Mouse (Mus musculus) midbrain, embryonic 12.5 days (tissue): ENCODE results near the gene Gm5737. TPM values are rescaled to one million over a fixed set of nuclear protein-coding genes. Genes with fewer than 3 reads are reported as not detected.

Experiments used
- ATAC-seq: fragments of 200-750 bp; cut with Nextera tagmentation; 2 replicates; pipeline ENCODE4 v1.8.0; 2017; ENCODE audit warnings: low read depth, moderate TSS enrichment, moderate library complexity; ENCODE audit not compliant: low FRiP score
- H3K27ac ChIP-seq: fragments of 300-500 bp; sonication (generic); replicated peaks from 2 replicates; pipeline ENCODE4 v1.5.1; 2016; ENCODE audit warnings: mild to moderate bottlenecking
- H3K27me3 ChIP-seq: fragments of 300-500 bp; sonication (generic); 2 replicates; pipeline ENCODE4 v1.6.1; 2016; ENCODE audit warnings: mild to moderate bottlenecking
- H3K36me3 ChIP-seq: fragments of 300-500 bp; sonication (generic); 2 replicates; pipeline ENCODE4 v1.6.1; 2016
- H3K4me1 ChIP-seq: fragments of 300-500 bp; sonication (generic); 2 replicates; pipeline ENCODE4 v1.6.1; 2016
- H3K4me2 ChIP-seq: fragments of 300-500 bp; sonication (generic); replicated peaks from 2 replicates; pipeline ENCODE4 v1.6.1; 2016; ENCODE audit warnings: mild to moderate bottlenecking, moderate library complexity
- H3K4me3 ChIP-seq: fragments of 300-500 bp; sonication (generic); 2 replicates; pipeline ENCODE4 v1.5.1; 2016; ENCODE audit warnings: mild to moderate bottlenecking
- H3K9ac ChIP-seq: fragments of 300-500 bp; sonication (generic); replicated peaks from 2 replicates; pipeline ENCODE4 v1.6.1; 2016; ENCODE audit warnings: mild to moderate bottlenecking, moderate library complexity
- H3K9me3 ChIP-seq: fragments of 300-500 bp; sonication (generic); 2 replicates; pipeline ENCODE4 v1.6.1; 2016; ENCODE audit warnings: mild to moderate bottlenecking
- WGBS: fragments of 180-500 bp; shearing (Covaris S2); methylation state at CpG from one replicate; pipeline ENCODE4 v1.1.7; 2016; 5-methylcytosine and 5-hydroxymethylcytosine counted together
- polyA plus RNA-seq: library from polyadenylated mRNA; unstranded; fragments of >200 nt; fragmentation: Nextera tagmentation; extraction: Ambion mirVana; gene quantifications from 2 replicates; pipeline ENCODE4 v1.2.1, GENCODE M21; 2016

Gene Gm5737
- polyA plus RNA-seq, 1 experiment from 2014 or later, result not detected

- H3K4me3 ChIP-seq, result peak overlapping the region; percentile 55
- WGBS, result 2% methylated on average over 46 of the region's 46 CpGs
- H3K27me3 ChIP-seq, result peaks cover 55% of the 10 kb centered on the region
- H3K4me2 ChIP-seq, result peak overlapping the region; percentile 91
- peak overlapping the region; percentile 55 for H3K9ac ChIP-seq
- H3K27ac ChIP-seq, result no peak overlapping the region; the same call in 1 of the 2 replicates
- H3K4me1 ChIP-seq, result peaks cover 12% of the 10 kb centered on the region; the same call in 1 of the 2 replicates
- no peaks in the 10 kb centered on the region for H3K36me3 ChIP-seq
- no peaks in the 10 kb centered on the region for H3K9me3 ChIP-seq
- ATAC-seq, result no peak
Measured at GRCm38 (mm10) chr7:120830431-120831381, 18.5 kb downstream of the Gm5737 start.

GRCm38 (mm10) chr7:120834426-120834825 is 22.3 kb downstream of the Gm5737 start:
- Histone ChIP-seq H3K4me1 (peaks cover 12% of the 10 kb centered on the region; the same call in 1 of the 2 replicates), H3K27ac (no peak overlapping the region), H3K9ac (0 out of 2 replicates have a peak overlapping the region, but pooled peaks have one; percentile 28), H3K27me3 (peaks cover 46% of the 10 kb centered on the region), H3K36me3 (no peaks in the 10 kb centered on the region), H3K4me3 (peak overlapping the region; percentile 57), H3K4me2 (peak overlapping the region; percentile 57), H3K9me3 (no peaks in the 10 kb centered on the region)
- ATAC-seq, result no peak
- 55% methylated on average over 6 of the region's 6 CpGs for WGBS

DNA sequence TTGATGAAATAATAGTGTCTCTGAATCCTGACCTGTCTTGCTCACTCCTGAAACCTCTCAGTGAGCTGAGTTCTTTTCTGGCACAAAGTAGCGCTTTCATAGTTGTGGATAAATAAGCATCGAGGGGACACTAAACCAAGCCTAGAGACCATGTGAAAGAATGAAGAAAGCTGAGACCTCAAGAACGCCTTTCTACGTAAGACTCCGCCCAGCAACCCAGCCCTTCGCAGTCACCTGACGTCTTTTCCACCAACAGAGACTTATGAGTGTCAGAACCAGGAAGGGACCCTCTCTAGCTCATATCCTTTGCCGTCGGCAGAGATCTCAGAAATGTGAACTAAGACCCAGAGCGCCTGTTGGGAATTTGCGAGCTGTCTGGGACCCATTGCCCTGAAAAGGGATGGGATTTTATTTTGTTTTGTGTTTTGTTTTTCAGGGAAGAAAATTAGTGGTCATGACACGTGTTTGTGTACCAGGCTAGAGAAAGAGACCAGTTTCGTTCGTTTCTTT is 22.8 kb downstream of the Gm5737 start:
- WGBS, result 17% methylated on average over 14 of the region's 14 CpGs

DNA sequence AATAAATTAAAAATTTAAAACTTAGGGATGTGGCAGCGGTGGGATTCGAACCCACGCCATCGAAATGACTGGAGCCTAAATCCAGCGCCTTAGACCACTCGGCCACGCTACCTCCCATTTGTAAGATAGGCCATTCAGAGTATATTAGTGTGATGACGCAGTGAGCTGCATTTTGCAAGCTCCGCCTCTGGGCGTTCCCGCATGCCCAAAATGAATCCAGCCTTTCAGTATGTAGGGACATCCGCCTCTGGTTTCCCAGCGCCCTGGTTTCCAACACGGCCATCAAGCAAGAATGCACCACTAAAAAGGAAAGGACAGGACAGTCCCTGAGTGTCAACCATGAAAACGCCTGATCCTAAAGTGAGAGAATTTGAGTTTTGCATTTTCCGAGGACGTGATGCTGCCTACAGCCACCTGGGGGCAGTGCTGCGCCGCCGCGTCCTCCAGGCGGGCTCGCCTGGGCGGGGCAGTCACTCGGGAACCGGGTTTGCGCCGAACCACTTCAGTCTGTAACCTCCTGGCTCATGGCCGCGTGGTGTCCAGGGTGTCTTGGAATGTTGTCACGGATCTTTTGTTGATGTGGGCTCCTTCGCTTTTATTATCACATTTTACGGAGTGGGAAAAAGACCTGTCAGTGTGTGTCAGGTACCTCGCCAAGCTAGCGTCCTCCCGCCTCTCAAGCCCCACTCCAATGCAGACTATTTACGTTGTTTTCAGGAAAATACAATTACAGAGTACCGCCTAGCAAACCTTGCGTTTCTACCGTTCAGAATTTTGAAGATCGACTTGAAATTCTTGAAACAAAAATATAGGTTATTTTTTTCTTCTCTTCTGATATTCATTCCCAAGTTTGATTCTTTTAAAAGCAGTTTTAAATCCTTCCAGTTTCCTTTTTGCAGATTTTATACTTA is 23.5 kb downstream of the Gm5737 start:
- Histone ChIP-seq H3K9ac (peak overlapping the region; percentile 43), H3K4me3 (peak overlapping the region; percentile 57), H3K9me3 (no peaks in the 10 kb centered on the region), H3K27me3 (peaks cover 34% of the 10 kb centered on the region), H3K27ac (peak overlapping the region; percentile 56), H3K4me1 (peaks cover 8% of the 10 kb centered on the region; the same call in 1 of the 2 replicates), H3K4me2 (peak overlapping the region; percentile 57), H3K36me3 (no peaks in the 10 kb centered on the region)
- under 1% methylated on average over 41 of the region's 41 CpGs for WGBS
- ATAC-seq, result peak; percentile 87

More for the DNA sequence above, 22.8 kb downstream of the Gm5737 start:
- peak overlapping the region; percentile 57 for H3K4me3 ChIP-seq
- peak overlapping the region; percentile 28 for H3K9ac ChIP-seq
- H3K9me3 ChIP-seq, result no peaks in the 10 kb centered on the region
- peak; percentile 67 for ATAC-seq
- no peak overlapping the region for H3K27ac ChIP-seq
- peaks cover 41% of the 10 kb centered on the region for H3K27me3 ChIP-seq
- no peaks in the 10 kb centered on the region for H3K36me3 ChIP-seq
- peak overlapping the region; percentile 57 for H3K4me2 ChIP-seq
- peaks cover 12% of the 10 kb centered on the region; the same call in 1 of the 2 replicates for H3K4me1 ChIP-seq

DNA sequence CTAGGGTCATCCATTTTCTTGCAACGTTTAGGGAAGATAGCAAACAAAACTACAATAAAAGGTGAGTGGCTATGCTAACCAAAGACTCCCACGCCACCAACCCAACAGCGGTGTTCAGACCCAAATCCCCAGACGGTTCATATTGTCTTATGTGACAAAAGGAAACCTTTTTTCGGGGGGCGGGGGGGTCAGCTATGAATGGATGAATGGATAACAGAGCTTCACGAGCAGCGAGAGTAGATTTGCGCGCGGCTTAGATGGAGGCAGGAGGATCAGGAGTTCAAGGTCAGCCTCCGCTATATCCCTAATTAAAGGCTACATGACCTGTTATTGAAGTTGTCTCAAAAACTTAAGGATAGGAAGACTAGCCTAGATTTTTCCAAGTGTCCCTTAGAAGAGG is 24.2 kb downstream of the Gm5737 start:
- Histone ChIP-seq H3K27ac (no peak overlapping the region), H3K9ac (peak overlapping the region; percentile 43; the same call in 1 of the 2 replicates), H3K4me2 (peak overlapping the region; percentile 57), H3K36me3 (no peaks in the 10 kb centered on the region), H3K4me1 (0 out of 2 replicates have a peak, but pooled peaks cover 2% of the 10 kb centered on the region), H3K4me3 (peak overlapping the region; percentile 57), H3K9me3 (no peaks in the 10 kb centered on the region), H3K27me3 (peaks cover 28% of the 10 kb centered on the region)
- WGBS, result 3% methylated on average over 12 of the region's 12 CpGs
- no peak for ATAC-seq

- no peak for ATAC-seq
- Histone ChIP-seq H3K9ac (no peak overlapping the region), H3K4me1 (peaks cover 2% of the 10 kb centered on the region; the same call in 1 of the 2 replicates), H3K9me3 (no peaks in the 10 kb centered on the region), H3K27me3 (0 out of 2 replicates have a peak, but pooled peaks cover 7% of the 10 kb centered on the region), H3K36me3 (no peaks in the 10 kb centered on the region), H3K4me2 (no peak overlapping the region), H3K27ac (no peak overlapping the region), H3K4me3 (no peak overlapping the region)
- 72% methylated on average over 5 of the region's 5 CpGs for WGBS
Measured at GRCm38 (mm10) chr7:120838436-120839160, 26.4 kb downstream of the Gm5737 start.

GRCm38 (mm10) chr7:120839786-120840185 is 27.6 kb downstream of the Gm5737 start:
- no peak for ATAC-seq
- 81% methylated on average over 2 of the region's 2 CpGs for WGBS
- no peaks in the 10 kb centered on the region for H3K36me3 ChIP-seq
- H3K9ac ChIP-seq, result no peak overlapping the region
- H3K27me3 ChIP-seq, result peaks cover 1% of the 10 kb centered on the region; the same call in 1 of the 2 replicates
- H3K9me3 ChIP-seq, result no peaks in the 10 kb centered on the region
- H3K4me1 ChIP-seq, result peaks cover 14% of the 10 kb centered on the region
- no peak overlapping the region for H3K27ac ChIP-seq
- H3K4me2 ChIP-seq, result no peak overlapping the region
- H3K4me3 ChIP-seq, result no peak overlapping the region

DNA sequence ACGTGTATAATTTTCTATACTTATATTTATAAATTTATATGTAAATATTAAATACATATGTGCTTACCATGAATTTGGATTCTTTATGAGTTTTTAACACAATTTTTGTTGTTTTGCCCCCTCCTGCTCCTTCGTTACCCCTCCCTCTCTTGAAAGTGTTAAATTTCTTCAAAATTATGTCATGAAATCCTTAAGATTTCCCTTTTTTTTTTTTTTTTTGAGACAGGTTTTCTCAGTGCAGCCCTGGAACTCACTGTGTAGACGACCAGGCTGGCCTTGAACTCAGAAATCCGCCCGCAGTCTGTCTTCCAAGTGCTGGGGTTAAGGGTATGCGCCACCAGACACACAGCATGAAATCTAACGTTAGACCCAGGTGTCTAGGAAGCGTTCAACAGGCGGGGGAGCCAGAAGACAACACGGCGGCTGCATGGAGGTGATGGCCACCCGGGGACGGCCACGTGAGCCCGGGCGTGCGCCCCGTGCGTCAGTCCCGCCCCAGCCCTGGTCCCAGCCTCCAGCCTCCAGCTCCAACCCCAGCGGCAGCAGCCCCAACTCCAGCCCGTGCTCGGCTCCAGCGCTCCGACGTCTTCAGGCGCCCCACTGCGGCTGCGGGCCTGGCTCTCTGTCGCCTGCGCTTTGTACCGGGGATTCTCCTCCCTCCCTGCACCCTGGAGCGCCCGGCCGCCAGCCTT is 30.3 kb downstream of the Gm5737 start, which contains the start of gene Eef2k:
Gene Eef2k (plus strand): TSS at position 487 of the 692 bp plus-strand sequence.
- peak within 1 kb of the TSS; percentile 66 for H3K4me2 ChIP-seq
- no peaks in the 10 kb centered on the region for H3K36me3 ChIP-seq
- WGBS, result 3% methylated on average over 34 of the region's 35 CpGs
- peak within 1 kb of the TSS; percentile 88 for H3K27ac ChIP-seq
- peak within 1 kb of the TSS; percentile 64 for H3K4me3 ChIP-seq
- H3K9ac ChIP-seq, result peak within 1 kb of the TSS; percentile 64
- H3K4me1 ChIP-seq, result peaks cover 18% of the 10 kb centered on the region
- H3K27me3 ChIP-seq, result peaks cover 18% of the 10 kb centered on the region
- H3K9me3 ChIP-seq, result no peaks in the 10 kb centered on the region
- ATAC-seq, result peak; percentile 91

DNA sequence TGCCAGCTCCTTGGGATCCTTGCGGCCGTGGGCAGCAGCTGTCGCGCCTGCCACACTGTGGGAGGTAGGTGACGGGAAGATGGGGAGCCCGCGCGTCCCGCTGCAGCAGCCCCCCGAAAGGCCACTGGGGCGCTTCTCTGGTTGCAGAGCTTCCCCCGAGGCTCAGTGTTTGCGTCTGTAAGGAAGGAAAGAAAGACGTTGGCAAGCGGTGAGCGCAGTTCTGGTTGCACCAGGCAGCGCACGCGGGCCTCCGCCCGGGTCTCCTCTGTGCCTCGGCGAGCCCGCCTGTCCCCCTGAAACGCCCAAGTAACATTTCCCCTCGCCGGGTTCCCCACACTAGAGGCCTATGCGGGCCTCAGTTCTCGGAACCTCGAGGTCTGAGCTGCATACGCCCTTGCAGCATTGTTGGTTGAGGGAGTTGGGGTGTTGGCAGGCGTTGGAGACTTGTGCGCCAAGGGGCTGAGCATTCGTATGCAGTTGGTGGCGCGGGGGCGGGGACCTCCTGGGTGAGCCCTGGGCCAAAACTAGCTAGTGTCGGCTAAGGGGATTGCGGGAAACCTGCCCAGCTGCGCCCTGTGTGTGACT is 31.0 kb downstream of the Gm5737 start:
- peak overlapping the region; percentile 64 for H3K9ac ChIP-seq
- H3K4me1 ChIP-seq, result peaks cover 18% of the 10 kb centered on the region
- ATAC-seq, result peak; percentile 73
- H3K4me2 ChIP-seq, result peak overlapping the region; percentile 66
- peak overlapping the region; percentile 88 for H3K27ac ChIP-seq
- under 1% methylated on average over 40 of the region's 40 CpGs for WGBS
- peaks cover 18% of the 10 kb centered on the region for H3K27me3 ChIP-seq
- peak overlapping the region; percentile 64 for H3K4me3 ChIP-seq
- no peaks in the 10 kb centered on the region for H3K9me3 ChIP-seq
- H3K36me3 ChIP-seq, result no peaks in the 10 kb centered on the region

DNA sequence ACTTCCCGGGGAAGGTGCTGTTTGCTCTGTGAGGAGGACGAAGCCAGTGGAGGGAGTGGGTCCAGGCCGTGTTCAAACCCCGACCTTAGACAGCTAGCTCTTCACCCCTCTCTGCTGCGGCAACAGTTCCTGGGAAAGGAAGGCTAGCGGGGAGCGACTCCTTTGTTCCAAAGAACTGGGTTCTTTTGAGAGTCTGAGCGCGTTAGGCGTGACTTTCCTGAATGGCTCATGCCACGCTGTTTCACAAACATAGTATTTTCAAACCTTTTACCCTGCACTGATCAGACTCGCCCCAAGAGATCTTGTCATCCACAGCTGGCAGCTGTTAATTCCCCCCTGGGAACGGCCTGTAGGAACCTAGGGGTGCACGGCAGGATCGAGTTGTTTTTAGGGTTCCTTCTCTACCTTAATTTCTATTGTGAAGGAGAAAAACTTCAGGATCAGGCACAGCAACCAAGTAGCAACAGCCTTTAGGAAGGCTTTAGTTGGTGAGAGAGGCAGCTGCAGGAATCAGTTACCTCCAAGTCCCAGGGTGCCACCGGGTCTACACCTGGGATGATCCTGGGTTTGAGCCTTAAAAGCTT is 31.8 kb downstream of the Gm5737 start:
- Histone ChIP-seq H3K4me1 (peaks cover 18% of the 10 kb centered on the region), H3K27ac (peak overlapping the region; percentile 88), H3K9ac (peak overlapping the region; percentile 64), H3K4me2 (peak overlapping the region; percentile 66), H3K4me3 (peak overlapping the region; percentile 64), H3K9me3 (no peaks in the 10 kb centered on the region), H3K27me3 (peaks cover 18% of the 10 kb centered on the region), H3K36me3 (no peaks in the 10 kb centered on the region)
- ATAC-seq, result peak; percentile 47
- WGBS, result under 1% methylated on average over 16 of the region's 16 CpGs
